Mouse (Mus musculus): ENCODE data around the gene Arhgef3. TPM values are rescaled to one million over a fixed set of nuclear protein-coding genes. Genes with fewer than 3 reads are reported as not detected.

Gene Arhgef3
- 19.7 and 19.9 TPM in 2 replicates for polyA plus RNA-seq (2015; fragmentation: Nextera tagmentation; extraction: Ambion mirVana)

DNA sequence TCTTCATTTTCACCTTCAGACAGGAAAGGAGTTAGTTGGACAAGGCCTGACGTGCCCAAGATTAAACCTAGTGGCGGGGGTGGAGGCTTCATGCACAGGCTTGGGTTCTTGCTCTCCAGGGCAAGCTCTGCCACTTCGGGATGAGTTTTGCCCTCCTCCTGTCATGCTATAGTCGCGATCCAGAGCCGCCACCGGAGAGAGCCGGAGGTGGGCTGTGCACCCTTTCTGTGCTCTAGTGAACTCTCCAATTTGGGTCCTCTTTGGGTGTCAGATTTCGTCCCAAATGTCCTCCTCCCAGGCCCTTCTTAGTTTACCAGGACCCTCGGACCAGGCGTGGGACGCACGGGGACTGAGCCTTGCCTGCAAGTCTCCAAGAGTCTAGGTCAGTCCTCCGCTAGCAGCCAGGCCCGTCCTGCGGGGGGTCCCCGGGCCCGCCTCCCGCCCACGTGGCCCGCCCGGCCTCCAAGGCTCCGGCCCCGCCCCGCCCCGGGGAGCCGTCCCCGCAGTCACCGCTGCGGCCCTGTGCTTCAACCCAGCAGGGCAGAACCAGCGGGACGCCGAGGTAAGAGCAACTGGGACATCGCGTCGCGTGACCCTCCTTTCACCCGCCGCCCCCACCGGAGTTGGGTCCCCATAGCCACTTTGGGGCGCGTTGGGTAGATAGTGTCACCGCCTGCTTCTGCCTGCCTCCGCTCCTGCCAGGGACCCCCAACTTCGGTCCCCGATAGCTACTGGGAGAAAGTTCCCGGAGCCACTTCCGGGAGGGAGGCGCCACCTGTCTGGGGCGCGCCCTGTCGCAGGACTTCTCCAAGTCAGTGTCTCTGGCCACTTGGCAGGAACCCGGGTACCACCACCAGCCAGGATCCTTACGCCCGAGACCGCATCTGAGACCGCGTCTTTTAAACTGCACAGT, at the start of gene Arhgef3:
Arhgef3 (plus strand) TSS at position 538 of the 913 bp plus-strand sequence.
- ATAC-seq (ENCODE audit: insufficient number of reproducible peaks, low FRiP score, low TSS enrichment, low read depth) = peak; percentile 75
- Histone ChIP-seq H3K4me3 (peak within 1 kb of the TSS; percentile 62), H3K4me1 (peaks cover 15% of the 10 kb centered on the region), H3K27me3 (peaks cover 14% of the 10 kb centered on the region; the same call in 1 of the 2 replicates), H3K9me3 (no peaks in the 10 kb centered on the region), H3K9ac (peak within 1 kb of the TSS; percentile 53), H3K36me3 (no peaks in the 10 kb centered on the region), H3K4me2 (peak within 1 kb of the TSS; percentile 98), H3K27ac (0 out of 2 replicates have a peak within 1 kb of the TSS, but pooled peaks have one; percentile 7)
- WGBS = under 1% methylated on average over 54 of the region's 58 CpGs

DNA sequence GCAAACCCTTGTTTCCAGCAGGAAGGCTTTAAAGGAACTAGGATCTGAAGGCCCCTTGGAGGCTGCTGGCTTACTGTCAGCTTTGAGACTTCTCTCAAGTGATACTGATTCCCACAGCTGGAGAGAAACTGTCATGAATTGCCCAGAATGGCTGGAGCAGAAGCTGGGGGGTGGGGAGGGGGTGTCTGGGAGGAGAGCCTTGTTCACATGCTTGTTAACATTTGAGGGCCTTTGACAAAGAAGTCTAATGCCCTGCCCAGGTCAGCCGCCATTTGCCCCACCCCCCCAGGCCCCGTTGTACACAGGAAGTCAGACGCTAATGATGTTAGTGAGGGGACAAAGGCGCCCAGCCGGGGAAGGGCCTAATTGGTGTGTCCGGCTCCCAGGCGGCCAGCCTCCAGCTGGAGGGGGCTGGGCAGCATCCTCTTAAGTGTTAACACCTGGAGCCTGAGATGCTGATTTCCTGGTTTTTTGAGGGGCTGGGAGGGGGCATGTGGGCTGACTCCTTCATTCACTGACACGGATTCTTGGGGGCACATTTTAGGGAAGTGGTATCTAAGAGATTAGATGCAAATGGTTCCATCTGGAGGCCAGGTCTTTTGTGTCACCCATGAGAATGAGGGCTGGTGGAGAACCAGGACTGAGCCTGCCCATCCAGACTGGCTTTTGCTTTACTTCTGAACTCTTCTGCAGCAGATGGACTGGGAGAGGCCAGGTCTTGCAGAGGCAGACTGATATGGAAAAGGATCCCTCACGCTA, 48.3 kb upstream of the Arhgef3 start:
- H3K4me2 ChIP-seq = no peak overlapping the region
- H3K4me1 ChIP-seq = peaks cover 58% of the 10 kb centered on the region
- H3K27ac ChIP-seq = peak overlapping the region; percentile 80
- H3K9me3 ChIP-seq = no peaks in the 10 kb centered on the region
- 13% methylated on average over 9 of the region's 9 CpGs for WGBS
- no peaks in the 10 kb centered on the region for H3K27me3 ChIP-seq
- ATAC-seq (ENCODE audit: insufficient number of reproducible peaks, low FRiP score, low TSS enrichment, low read depth) = no peak
- H3K4me3 ChIP-seq = no peak overlapping the region
- no peaks in the 10 kb centered on the region for H3K36me3 ChIP-seq
- H3K9ac ChIP-seq = no peak overlapping the region

DNA sequence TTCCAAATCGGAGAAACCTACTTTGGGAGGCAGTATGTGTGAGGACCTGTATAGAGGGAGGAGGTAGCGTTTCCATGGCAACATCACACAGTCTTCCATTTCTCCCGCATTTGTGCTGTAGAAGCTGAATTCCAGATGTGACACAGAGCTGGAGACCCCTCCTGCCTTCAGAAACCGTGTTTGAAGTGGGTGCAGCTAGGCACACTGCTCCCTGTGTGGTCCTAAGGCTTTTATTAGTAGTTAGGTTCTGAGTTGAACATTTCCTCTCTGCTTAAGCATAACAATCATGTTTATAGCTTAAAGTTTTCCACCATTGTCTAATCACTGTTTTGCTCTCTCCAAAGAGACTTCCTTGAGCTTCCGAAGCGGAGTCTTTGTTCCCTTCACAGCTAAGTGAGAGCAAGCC, 46.8 kb upstream of the Arhgef3 start:
- H3K36me3 ChIP-seq = no peaks in the 10 kb centered on the region
- H3K4me2 ChIP-seq = 0 out of 2 replicates have a peak overlapping the region, but pooled peaks have one; percentile 19
- H3K9me3 ChIP-seq = no peaks in the 10 kb centered on the region
- no peaks in the 10 kb centered on the region for H3K27me3 ChIP-seq
- peaks cover 66% of the 10 kb centered on the region for H3K4me1 ChIP-seq
- H3K9ac ChIP-seq = no peak overlapping the region
- H3K27ac ChIP-seq = peak overlapping the region; percentile 80
- 14% methylated on average over 6 of the region's 6 CpGs for WGBS
- ATAC-seq (ENCODE audit: insufficient number of reproducible peaks, low FRiP score, low TSS enrichment, low read depth) = peak; percentile 79
- H3K4me3 ChIP-seq = no peak overlapping the region

- WGBS = 25% methylated on average over 8 of the region's 8 CpGs
- no peaks in the 10 kb centered on the region for H3K36me3 ChIP-seq
- no peaks in the 10 kb centered on the region for H3K9me3 ChIP-seq
- H3K4me1 ChIP-seq = peaks cover 81% of the 10 kb centered on the region
- peak overlapping the region; percentile 81 for H3K27ac ChIP-seq
- H3K27me3 ChIP-seq = no peaks in the 10 kb centered on the region
- no peak for ATAC-seq (ENCODE audit: insufficient number of reproducible peaks, low FRiP score, low TSS enrichment, low read depth)
- H3K9ac ChIP-seq = no peak overlapping the region
- no peak overlapping the region for H3K4me3 ChIP-seq
- H3K4me2 ChIP-seq = no peak overlapping the region
These were observed 45.1 kb upstream of the Arhgef3 start for GRCm38 (mm10) chr14:27069434-27070097.

- Histone ChIP-seq H3K9ac (no peak overlapping the region), H3K36me3 (no peaks in the 10 kb centered on the region), H3K27me3 (no peaks in the 10 kb centered on the region), H3K27ac (peak overlapping the region; percentile 81), H3K9me3 (no peaks in the 10 kb centered on the region), H3K4me3 (no peak overlapping the region), H3K4me2 (no peak overlapping the region), H3K4me1 (peaks cover 86% of the 10 kb centered on the region)
- 19% methylated on average over 3 of the region's 3 CpGs for WGBS
- ATAC-seq (ENCODE audit: insufficient number of reproducible peaks, low FRiP score, low TSS enrichment, low read depth) = no peak
These were observed 44.6 kb upstream of the Arhgef3 start for GRCm38 (mm10) chr14:27070128-27070527.

DNA sequence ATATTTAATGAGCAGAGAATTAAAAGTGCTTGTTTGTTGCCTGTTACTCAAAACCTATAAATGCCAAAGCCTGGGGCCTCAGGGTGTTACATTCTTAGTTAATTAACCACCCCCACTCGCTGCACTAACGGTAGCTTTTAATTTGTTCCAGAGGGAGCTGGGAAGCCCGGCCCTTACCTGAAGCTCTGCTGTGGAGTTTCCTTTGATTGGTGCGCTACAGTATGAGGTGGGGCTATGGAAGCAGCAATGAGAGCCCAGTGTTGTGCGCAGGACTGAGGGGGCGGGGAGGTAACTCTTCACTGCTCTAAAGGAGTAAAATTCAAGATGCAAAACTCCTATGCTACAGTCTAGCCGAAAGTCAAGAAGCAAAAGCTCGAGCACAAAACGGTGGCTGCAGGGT, 43.9 kb upstream of the Arhgef3 start:
- Histone ChIP-seq H3K27me3 (no peaks in the 10 kb centered on the region), H3K4me2 (no peak overlapping the region), H3K4me3 (no peak overlapping the region), H3K9me3 (no peaks in the 10 kb centered on the region), H3K4me1 (peaks cover 92% of the 10 kb centered on the region), H3K9ac (no peak overlapping the region), H3K36me3 (no peaks in the 10 kb centered on the region), H3K27ac (peak overlapping the region; percentile 81)
- 15% methylated on average over 9 of the region's 9 CpGs for WGBS
- no peak for ATAC-seq (ENCODE audit: insufficient number of reproducible peaks, low FRiP score, low TSS enrichment, low read depth)

- H3K4me1 ChIP-seq = peaks cover 90% of the 10 kb centered on the region
- no peak overlapping the region for H3K4me3 ChIP-seq
- no peaks in the 10 kb centered on the region for H3K9me3 ChIP-seq
- WGBS = 8% methylated on average over 3 of the region's 3 CpGs
- no peak overlapping the region for H3K4me2 ChIP-seq
- ATAC-seq (ENCODE audit: insufficient number of reproducible peaks, low FRiP score, low TSS enrichment, low read depth) = no peak
- H3K9ac ChIP-seq = no peak overlapping the region
- no peaks in the 10 kb centered on the region for H3K36me3 ChIP-seq
- H3K27me3 ChIP-seq = no peaks in the 10 kb centered on the region
- no peak overlapping the region for H3K27ac ChIP-seq
These were observed 42.7 kb upstream of the Arhgef3 start for GRCm38 (mm10) chr14:27071985-27072384.

GRCm38 (mm10) chr14:27075084-27075483, 39.6 kb upstream of the Arhgef3 start:
- Histone ChIP-seq H3K27ac (peak overlapping the region; percentile 69), H3K9me3 (no peaks in the 10 kb centered on the region), H3K4me3 (no peak overlapping the region), H3K4me1 (peaks cover 63% of the 10 kb centered on the region), H3K4me2 (no peak overlapping the region), H3K9ac (no peak overlapping the region), H3K27me3 (no peaks in the 10 kb centered on the region), H3K36me3 (peaks cover 4% of the 10 kb centered on the region; the same call in 1 of the 2 replicates)
- no peak for ATAC-seq (ENCODE audit: insufficient number of reproducible peaks, low FRiP score, low TSS enrichment, low read depth)
- 22% methylated on average over 6 of the region's 6 CpGs for WGBS

DNA sequence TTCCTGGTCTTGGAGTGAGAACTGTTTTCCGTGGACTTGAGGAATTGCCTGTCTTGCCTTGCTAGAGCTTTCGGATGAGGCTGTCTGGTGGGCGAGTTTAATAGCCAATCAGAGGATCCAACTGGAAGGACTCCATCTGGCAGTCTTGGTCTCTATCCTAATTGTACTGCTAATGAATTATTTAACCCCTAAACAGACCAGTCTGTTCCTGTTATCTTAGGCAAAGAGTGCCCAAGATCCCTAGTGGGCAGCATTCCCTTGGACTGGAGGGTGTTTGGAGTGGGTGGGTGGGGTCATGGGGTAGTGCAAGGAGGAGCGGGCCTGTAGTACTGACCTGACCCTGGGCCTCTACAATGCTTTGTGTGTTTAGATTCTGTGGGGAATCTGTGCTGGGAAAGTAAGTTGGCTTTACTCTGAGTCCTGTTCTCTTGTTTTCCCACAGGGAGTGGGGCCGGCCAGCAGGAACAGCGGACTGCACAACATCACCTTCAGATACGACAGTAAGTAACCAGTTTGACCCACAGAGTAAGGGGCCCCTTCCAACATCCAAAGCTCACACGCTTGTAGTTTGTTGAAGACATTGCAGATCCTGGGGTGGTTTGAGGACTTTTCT, 38.7 kb upstream of the Arhgef3 start:
- H3K27me3 ChIP-seq = no peaks in the 10 kb centered on the region
- H3K9ac ChIP-seq = no peak overlapping the region
- peaks cover 4% of the 10 kb centered on the region; the same call in 1 of the 2 replicates for H3K36me3 ChIP-seq
- peaks cover 53% of the 10 kb centered on the region for H3K4me1 ChIP-seq
- no peak overlapping the region for H3K4me2 ChIP-seq
- no peaks in the 10 kb centered on the region for H3K9me3 ChIP-seq
- no peak for ATAC-seq (ENCODE audit: insufficient number of reproducible peaks, low FRiP score, low TSS enrichment, low read depth)
- no peak overlapping the region for H3K4me3 ChIP-seq
- H3K27ac ChIP-seq = peak overlapping the region; percentile 44
- 41% methylated on average over 8 of the region's 8 CpGs for WGBS

DNA sequence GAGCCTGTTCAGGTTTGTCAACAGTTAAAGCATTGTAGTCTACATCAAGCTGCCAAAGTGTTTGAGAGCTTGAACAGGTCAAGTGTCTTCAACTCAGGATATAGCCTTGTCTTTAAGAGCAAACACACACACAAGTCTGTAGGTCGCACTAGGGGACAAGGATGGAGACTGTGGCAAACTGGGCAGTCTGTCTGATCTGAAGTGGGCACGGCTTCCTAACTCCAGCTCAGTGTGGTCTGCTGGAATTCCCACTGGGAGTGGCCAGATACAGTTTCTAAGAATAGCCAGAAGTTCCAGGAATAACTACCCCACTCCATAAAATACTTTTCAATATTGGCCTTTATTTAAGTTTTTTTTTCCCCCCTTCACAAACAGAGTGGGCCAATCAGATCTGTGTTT, 38.2 kb upstream of the Arhgef3 start:
- WGBS = 60% methylated on average over 2 of the region's 2 CpGs
- Histone ChIP-seq H3K36me3 (peaks cover 4% of the 10 kb centered on the region; the same call in 1 of the 2 replicates), H3K4me2 (no peak overlapping the region)

More for the DNA sequence above, 38.2 kb upstream of the Arhgef3 start:
- H3K27me3 ChIP-seq = no peaks in the 10 kb centered on the region
- no peak overlapping the region for H3K9ac ChIP-seq
- ATAC-seq (ENCODE audit: insufficient number of reproducible peaks, low FRiP score, low TSS enrichment, low read depth) = no peak
- H3K9me3 ChIP-seq = no peaks in the 10 kb centered on the region
- H3K27ac ChIP-seq = peak overlapping the region; percentile 44; the same call in 1 of the 2 replicates
- H3K4me3 ChIP-seq = no peak overlapping the region
- peaks cover 48% of the 10 kb centered on the region for H3K4me1 ChIP-seq

Data from limb, embryonic 15.5 days (tissue).